Mouse (Mus musculus) small intestine, adult 2 months (tissue): ENCODE data around the gene Disp1.

Experiments
- CTCF ChIP-seq: fragments of 200-500 bp; IDR thresholded peaks from 2 replicates; pipeline ENCODE4 v1.5.1; 2012; ENCODE audit warnings: low read depth, mild to moderate bottlenecking, control low read depth, inconsistent platforms, low read length, moderate library complexity, mixed read lengths; ENCODE audit not compliant: insufficient replicate concordance, insufficient read length; ENCODE audit errors: extremely low read depth
- POLR2A ChIP-seq: fragments of 200-500 bp; IDR thresholded peaks from 2 replicates; pipeline ENCODE4 v1.6.1; 2012; ENCODE audit warnings: low read depth, mild to moderate bottlenecking, control low read depth, inconsistent platforms, low read length, moderate library complexity

- no peak for TF ChIP-seq CTCF
- TF ChIP-seq POLR2A: no peak
Measured at GRCm38 (mm10) chr1:183049295-183049694, 172.0 kb downstream of the Disp1 start.
